Mouse (Mus musculus) sigmoid colon, adult 10 weeks (tissue): ENCODE results near the gene Frmd8. TPM values are rescaled to one million over a fixed set of nuclear protein-coding genes. Genes with fewer than 3 reads are reported as not detected.

Experiments used
- polyA plus RNA-seq: library from polyadenylated mRNA; stranded (reverse); fragments of 350-450 nt; fragmentation: Illumina TruSeq; extraction: RNeasy Lipid Tissue Mini Kit (QIAGEN cat#74804); gene quantifications from one replicate; pipeline ENCODE4 v1.2.3, GENCODE M21; 2014; ENCODE audit warnings: low read depth, low replicate concordance

Gene Frmd8
- polyA plus RNA-seq: 4.3 TPM

GRCm38 (mm10) chr19:5874969-5875480 lies at the start of gene Frmd8:
Frmd8 (minus strand) TSS chr19:5875274.

DNA sequence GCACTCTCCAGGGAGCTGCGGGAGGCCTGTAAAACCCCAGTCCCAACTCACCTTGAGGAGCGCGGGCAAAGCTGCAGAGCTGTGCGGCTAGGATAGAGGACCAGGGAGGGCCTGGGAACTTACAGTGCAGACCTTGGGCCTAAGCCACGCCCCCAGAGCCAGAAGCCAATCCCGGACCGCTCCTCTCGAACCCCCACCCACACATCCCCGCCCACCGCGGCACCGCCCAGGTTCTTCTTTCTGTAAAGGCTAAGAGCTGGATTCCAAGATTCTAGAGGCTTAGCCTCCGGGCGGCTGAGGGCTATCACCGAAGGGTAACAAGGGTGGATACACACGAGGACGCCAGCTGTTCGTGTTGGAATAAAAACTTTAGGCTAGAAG lies 49.6 kb upstream of the Frmd8 start, which contains the start of gene Cdc42ep2:
Gene Cdc42ep2, minus strand, starts transcription at position 104 of the 381 bp plus-strand sequence.

GRCm38 (mm10) chr19:5913007-5913719 lies 38.1 kb upstream of the Frmd8 start, which contains the start of gene Dpf2:
Dpf2 (minus strand) TSS chr19:5913010.

GRCm38 (mm10) chr19:5894002-5894678 lies 19.1 kb upstream of the Frmd8 start, which contains the start of gene Tigd3:
Tigd3 (minus strand) TSS chr19:5894149.

GRCm38 (mm10) chr19:5877618-5878361 lies 2.7 kb upstream of the Frmd8 start, which contains the start of gene Slc25a45:
Slc25a45 (plus strand) TSS chr19:5877808.

Other genes starting within 250 kb of the Frmd8 start
- 0.66 TPM for gene Rela, start 237.8 kb downstream of the Frmd8 start, polyA plus RNA-seq
- 1.5 TPM for gene Sipa1, start 211.6 kb downstream of the Frmd8 start, polyA plus RNA-seq
- 1.7 TPM for gene Map3k11, start 186.5 kb downstream of the Frmd8 start, polyA plus RNA-seq
- 0.22 TPM for gene Pcnx3, start 186.4 kb downstream of the Frmd8 start, polyA plus RNA-seq
- not detected for gene Kcnk7, start 170.9 kb downstream of the Frmd8 start, polyA plus RNA-seq
- 8.7 TPM for gene Ehbp1l1, start 149.0 kb downstream of the Frmd8 start, polyA plus RNA-seq
- not detected for gene Fam89b, start 145.6 kb downstream of the Frmd8 start, polyA plus RNA-seq
- 3.2 TPM for gene Ltbp3, start 134.4 kb downstream of the Frmd8 start, polyA plus RNA-seq
- gene Scyl1, start 103.9 kb downstream of the Frmd8 start, polyA plus RNA-seq: 0.28 TPM
- 1.0 TPM for gene Slc25a45, start 2.5 kb upstream of the Frmd8 start, polyA plus RNA-seq
- 0.19 TPM for gene Tigd3, start 18.9 kb upstream of the Frmd8 start, polyA plus RNA-seq
- gene Dpf2, start 37.7 kb upstream of the Frmd8 start, polyA plus RNA-seq: 12.7 TPM
- 0.79 TPM for gene Cdc42ep2, start 49.5 kb upstream of the Frmd8 start, polyA plus RNA-seq
- gene Pola2, start 88.9 kb upstream of the Frmd8 start, polyA plus RNA-seq: 3.3 TPM
- gene Slc22a20, start 110.9 kb upstream of the Frmd8 start, polyA plus RNA-seq: not detected
- gene Capn1, start 140.6 kb upstream of the Frmd8 start, polyA plus RNA-seq: 2.7 TPM
- gene Syvn1, start 171.3 kb upstream of the Frmd8 start, polyA plus RNA-seq: 1.1 TPM
- 24.2 TPM for gene Mrpl49, start 182.5 kb upstream of the Frmd8 start, polyA plus RNA-seq
- gene Fau, start 182.6 kb upstream of the Frmd8 start, polyA plus RNA-seq: 18.5 TPM
- gene Znhit2, start 185.9 kb upstream of the Frmd8 start, polyA plus RNA-seq: not detected
- 3.7 TPM for gene Tm7sf2, start 193.1 kb upstream of the Frmd8 start, polyA plus RNA-seq
- gene Vps51, start 202.0 kb upstream of the Frmd8 start, polyA plus RNA-seq: 13.1 TPM
- not detected for gene Tmem262, start 204.8 kb upstream of the Frmd8 start, polyA plus RNA-seq
- not detected for gene Gm28374, start 207.0 kb upstream of the Frmd8 start, polyA plus RNA-seq
- gene Zfpl1, start 209.7 kb upstream of the Frmd8 start, polyA plus RNA-seq: 0.69 TPM
- gene Cdca5, start 209.7 kb upstream of the Frmd8 start, polyA plus RNA-seq: 3.0 TPM
- gene AC131692.1, start 219.1 kb upstream of the Frmd8 start, polyA plus RNA-seq: not detected
- 1.5 TPM for gene Naaladl1, start 230.5 kb upstream of the Frmd8 start, polyA plus RNA-seq
- 0.82 TPM for gene Sac3d1, start 243.4 kb upstream of the Frmd8 start, polyA plus RNA-seq